Mouse (Mus musculus) heart, adult 11 months (tissue): ENCODE measurements around the gene Gm1604a.
"Not testable (repeated sequence)": the region's sequence is repeated elsewhere in the genome, so short reads cannot be mapped to it uniquely, and the experiment has no call there.

Source experiments
- DNase-seq: peaks from one replicate; pipeline ENCODE4 v3.0.0; 2022

Gm1604a gene

DNA sequence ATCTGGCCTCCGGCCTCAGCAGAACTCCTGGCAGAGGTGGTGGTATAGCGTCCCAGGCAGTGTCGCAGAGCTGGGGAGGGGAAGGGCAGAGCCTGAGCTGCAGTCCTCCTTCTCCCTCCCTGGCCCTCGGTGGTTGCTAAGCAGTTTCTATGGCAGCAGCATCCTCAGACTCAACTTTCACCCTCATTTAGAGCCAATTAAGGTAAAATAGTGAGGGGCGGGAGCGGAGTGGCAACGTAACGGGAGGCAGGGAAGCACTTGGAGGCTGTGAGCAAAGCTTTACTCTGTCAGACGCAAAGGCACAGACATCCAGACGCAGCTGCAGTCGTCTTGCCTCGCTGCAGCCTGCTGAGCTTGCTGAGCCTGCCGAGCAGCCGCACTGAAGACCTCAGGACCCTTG is at the start of gene Gm1604a:
Gene Gm1604a, plus strand, starts transcription at position 312 of the 400 bp plus-strand sequence.
- peak; percentile 52 for DNase-seq

DNA sequence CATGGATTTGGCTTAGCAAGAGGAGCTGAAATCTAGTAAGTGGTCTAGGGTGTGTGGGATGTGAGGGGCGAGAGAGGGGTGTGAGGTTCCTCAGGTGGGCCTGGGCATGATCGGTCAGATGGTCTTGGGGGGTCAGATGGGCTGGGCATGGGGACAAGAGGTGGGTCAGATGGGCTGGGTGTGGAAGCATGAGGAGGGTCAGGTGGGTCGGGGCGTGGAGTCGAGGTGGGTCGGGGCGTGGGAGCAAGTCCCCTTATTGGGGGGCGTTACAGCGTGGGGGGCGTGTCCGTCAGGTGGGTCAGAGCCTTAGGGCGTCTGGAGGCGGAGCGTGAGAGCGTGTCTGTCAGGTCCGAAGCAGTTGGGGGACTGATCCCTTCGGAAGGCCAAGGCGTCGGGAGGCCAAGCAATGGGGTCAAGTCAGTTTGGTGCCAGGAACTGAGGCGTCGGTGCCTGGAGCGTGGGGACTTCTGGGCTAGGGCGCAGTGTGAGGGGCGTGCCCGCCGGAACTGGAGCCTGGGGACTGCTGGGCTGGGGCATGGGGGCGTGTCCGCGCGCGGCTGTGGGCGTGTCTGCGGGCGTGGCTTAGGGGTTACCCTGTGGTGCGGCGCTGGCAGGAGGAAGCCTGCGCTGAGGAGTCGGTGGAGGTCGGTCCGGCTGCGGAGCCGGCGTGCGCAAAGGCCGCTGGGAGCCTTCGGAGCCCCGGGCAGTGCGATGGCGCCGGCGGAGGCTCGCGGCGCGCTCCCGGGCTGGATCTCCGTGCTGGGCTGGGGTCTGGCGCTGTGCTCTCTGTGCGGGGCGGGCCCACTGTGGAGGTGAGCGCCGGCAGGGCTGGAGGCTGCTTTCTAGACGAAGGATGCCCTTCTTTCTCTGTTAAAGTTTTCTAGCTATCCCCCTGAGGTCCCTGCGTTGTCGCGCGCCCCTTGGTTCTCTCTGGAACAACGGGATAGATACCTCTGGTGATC is 46.8 kb upstream of the Gm1604a start, which contains the start of gene Gm49721:
Gene Gm49721, plus strand, starts transcription at position 618 of the 962 bp plus-strand sequence.
- DNase-seq: peak; percentile 99

DNA sequence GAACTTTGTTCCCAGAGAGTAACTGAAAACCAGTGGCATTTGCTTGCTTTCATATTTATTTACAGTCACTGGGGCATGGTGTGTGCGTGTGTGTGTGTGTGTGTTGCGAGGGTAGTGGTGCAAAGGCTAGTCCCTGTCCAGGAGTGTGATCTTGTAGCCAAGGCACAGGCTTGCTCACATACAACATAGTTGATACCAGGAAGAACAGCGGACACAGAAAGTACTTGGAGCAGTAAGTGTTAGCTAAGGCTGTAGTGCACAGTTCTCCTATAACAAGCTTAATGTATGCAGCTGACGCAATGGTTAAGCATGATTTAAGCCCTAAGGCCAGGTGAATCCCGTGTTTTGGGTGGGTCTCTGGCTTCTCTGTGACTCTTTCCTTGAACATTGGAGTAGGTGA is 46.0 kb upstream of the Gm1604a start:
- peak; percentile 86 for DNase-seq

DNA sequence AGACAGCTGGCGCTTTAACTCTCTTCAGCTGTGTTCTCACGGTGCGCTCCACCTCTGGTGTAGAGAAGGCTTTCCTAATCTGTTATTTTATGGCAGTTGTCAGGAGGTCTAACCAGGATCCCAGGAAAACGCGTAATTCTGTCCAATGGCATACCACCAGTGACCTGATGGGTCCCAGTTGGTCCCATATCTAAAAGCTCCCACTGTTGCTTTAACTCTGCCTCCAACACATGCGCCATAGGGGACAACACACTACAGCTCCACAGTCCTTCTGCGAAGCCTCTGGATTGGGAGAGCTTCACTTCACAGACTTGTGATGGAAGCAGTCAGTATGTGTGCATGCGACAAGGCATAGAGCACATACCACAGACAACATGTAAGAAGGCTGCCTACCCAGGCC is 45.2 kb upstream of the Gm1604a start:
- DNase-seq: peak; percentile 89

DNA sequence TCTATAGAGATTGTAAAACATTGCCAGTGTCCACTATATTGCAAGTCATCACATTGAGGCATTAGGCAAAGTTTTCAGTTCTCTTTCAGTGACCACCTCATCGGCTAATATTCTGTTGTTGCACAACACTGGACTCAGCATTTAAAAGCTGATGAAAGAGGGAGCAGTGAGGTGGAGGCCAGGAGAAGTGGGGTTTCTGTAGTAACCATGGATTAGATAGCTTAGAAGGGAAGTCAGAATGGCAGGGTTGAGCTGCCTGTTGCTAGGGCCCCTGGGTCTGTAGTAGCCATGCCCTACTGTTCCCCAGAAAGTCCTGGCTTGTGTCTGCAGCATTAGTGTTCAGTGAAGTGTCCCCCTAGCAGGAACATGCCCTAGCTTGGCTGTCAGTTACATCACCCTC is 39.2 kb upstream of the Gm1604a start:
- not testable (repeated sequence) for DNase-seq

DNA sequence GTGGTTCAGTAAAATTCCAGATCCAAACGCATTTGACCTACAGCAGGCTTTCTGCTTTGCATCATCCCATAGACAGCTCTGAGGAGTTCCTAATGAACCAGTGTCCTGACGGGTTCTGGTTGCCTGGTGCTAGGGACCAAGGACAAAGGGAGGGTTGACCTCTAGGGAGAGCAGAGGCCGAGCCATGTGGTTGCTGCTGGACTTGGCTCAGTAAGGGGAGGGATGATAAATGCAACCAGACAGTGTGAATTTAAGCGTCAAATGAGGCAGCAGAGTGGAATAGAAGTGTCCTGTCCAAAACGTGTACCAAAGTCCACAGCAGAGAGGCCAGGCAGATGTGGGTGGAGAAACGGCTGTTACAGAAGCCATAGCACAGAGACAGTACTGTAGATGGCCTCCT is 29.9 kb upstream of the Gm1604a start:
- not testable (repeated sequence) for DNase-seq

DNA sequence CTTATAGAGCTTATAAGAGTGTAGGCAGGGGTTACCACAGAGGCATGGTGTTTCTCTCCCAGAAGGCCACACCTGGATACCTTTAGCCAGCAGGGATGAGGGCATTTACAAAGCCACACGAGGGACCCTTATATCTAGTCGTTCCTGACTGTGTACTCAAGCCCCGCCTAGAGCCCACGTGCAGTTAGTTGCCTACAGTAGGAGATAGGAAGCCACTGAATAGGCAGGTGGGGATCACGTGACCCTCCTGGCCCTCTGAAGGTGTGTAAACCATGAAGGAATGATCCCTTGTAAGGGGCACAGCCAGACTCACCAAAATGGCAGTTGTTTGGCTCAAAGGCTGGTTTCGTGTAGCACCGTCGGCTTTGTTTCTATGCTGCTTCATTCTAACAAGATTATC is 28.5 kb upstream of the Gm1604a start:
- peak; percentile 62 for DNase-seq

DNA sequence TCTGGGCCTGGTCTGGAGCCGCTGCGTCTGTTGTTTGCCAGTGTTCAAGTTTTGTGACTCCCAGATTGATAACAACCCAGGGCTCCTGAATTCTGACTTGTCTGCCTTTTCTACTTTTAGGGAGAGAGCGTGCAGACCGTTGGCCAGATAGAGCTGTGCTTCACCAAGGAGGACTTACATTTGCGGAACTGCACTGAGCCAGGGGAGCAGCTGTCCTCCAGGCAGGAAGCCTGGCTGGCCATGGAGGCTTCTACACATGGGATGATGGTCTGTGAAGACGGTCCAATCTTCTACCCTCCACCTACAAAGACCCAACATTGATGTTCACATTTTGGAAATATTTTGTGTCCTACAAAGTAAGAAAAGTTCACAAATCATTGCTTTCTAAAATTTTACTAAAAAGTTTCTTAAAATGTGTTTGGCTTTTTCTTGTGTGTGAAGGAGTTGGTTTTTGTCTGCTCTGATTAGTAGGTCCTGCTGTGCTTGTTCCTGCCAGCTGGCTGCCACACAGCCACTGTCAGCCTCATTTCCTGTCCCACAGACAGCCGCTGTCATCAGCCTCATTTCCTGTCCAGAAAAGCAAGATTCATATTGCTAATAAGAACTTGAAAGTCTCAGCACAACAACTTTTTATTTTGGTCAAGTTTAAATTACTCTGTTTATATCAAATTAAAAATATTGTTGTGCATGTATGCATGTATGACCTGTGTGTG is 27.4 kb upstream of the Gm1604a start:
- DNase-seq: not testable (repeated sequence)

DNA sequence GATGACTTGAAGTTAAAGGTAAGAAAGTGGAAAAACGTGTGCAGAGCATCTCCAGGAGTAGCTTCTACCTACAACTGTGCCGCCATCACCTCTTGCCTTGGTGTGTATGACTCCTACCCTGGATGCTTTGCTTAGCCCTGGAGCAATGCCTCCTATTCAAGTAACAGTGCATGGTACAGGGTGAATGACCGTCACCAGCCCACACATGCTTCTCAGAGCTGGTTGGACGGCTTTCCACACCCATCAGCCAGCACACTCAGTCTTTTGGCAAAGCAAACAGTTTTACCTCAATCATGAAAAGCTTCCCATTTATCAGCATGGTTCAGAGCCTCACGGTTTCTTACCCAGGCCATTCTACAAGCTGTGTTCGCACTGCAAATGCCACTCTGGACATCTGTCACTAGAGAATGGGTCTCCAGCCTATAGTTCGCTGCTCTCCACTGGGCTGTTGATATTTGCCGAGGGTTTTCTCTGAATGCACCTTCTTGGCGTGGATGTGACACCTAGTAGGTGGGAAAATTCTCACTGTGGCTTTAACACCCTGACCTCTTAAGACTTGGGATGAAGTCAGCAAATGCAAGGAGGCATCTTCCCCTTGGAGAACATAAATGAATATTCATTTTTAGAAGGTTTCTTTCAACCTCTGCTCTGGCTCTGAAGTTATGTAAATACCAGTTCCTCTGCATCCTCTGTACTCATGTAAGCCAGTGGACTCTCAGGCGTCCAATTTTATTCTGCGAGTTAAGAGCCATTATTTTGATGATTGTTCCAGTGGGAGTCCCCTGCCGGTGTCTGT is 23.4 kb upstream of the Gm1604a start:
- DNase-seq: peak; percentile 62

DNA sequence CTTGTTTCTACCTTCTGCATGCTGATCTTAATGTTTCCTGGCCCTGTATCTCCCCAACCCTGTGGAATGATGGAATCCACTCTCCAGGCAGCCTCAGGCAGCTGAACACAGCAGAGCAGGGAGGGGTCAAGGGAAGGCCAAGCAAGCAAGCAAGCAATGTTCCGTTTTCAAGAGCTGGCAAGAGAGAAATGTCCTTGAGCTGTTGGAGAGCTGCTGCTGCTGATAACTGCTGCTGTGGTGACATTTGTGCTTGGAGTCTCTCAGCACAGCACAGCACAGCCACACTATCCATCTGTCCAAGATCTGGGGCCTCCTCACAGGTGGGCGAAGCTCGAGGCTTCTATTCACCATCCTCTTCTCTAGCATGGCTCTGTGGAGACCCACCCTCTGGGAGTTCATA is 22.0 kb upstream of the Gm1604a start:
- DNase-seq: not testable (repeated sequence)

DNA sequence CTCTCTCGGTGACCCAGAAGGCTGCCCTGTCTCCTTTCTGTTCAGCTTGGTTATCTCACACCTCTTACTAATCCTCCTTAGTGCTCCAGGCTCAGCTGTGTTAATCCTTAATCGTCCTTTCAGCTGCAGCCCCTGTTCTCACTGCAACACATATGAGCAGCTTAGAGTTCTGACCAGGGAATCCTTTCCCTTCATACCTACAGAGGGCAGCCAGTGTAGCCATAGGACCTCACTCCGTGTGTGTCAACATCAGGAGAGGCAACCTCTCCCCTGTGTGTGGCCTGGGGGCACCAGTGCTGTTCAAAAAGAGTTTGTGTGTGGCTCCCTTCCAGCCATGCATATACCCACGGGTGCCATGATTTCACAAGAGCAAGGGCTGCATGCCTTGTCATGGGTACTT is 19.7 kb upstream of the Gm1604a start:
- peak; percentile 61 for DNase-seq

DNA sequence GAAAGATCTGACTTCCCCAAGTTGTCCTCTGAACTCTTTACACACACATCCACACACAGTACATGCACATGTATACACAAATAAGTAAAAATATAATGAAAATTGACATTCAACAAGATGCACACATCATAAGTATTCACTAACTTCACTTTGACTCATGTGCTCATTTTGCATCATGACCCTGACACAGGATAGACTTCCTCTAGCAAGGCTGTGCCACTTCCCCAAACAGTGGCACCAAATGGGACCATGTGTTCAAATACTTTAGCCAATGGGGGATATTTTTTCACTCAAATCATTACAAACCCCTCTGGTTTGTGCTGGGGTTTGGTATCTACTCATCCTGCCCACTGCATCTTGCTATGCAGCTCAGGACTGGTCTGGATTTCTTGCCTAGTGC is 16.5 kb upstream of the Gm1604a start:
- DNase-seq: not testable (repeated sequence)

DNA sequence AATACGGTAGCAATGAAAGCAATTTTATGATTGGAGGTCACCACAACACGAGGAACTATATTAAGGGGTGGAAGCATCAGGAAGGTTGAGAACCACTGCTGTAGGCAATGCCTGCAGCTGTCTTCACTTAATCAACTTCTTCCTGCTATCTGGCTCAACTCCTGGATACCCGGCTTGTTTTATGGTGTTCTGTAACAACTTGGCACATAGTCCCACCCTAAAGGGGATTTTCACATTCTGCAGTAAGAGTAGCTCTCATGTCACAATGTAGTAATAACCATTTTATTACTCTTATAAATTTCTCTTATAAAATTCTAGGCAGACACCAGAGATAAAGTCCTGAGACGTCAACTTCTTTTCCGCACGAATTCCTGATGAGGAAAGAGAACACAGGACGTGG is 15.9 kb upstream of the Gm1604a start:
- not testable (repeated sequence) for DNase-seq

DNA sequence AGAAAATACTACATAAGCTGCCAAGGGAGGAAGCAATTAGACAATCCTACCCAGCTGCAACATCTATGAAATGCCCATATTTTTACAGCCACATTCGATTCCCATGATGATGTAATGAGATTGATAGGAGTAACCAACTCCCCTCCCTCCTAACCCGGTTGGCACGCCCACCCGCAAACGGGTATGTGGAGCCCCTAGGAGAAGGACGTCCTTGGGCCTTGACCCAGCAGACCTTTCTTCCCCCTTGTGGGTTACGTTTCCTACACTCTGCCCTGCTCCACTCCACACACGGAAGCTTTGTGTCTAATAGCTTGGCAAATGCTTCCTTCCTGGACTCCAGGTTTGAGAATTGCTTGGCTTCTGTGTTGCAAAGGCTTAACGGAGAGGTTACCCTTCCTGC is 15.5 kb upstream of the Gm1604a start:
- peak; percentile 34 for DNase-seq

DNA sequence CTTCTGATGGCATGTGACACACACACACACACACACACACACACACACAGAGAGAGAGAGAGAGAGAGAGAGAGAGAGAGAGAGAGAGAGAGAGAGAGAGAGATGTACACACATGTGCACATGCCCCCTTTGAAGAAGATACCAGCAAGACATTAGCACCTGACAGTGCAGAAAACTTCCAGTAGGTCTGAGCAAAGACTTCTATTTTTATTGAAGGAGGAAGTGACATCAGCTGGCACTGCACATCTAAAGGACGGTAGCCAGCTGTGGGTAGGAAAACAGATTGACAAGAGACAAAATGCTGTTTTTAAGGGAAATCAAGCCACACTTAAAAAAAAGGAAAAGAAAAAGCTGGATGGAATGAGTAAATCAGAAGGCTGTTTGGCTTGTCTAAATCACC is 11.2 kb upstream of the Gm1604a start:
- DNase-seq: not testable (repeated sequence)

DNA sequence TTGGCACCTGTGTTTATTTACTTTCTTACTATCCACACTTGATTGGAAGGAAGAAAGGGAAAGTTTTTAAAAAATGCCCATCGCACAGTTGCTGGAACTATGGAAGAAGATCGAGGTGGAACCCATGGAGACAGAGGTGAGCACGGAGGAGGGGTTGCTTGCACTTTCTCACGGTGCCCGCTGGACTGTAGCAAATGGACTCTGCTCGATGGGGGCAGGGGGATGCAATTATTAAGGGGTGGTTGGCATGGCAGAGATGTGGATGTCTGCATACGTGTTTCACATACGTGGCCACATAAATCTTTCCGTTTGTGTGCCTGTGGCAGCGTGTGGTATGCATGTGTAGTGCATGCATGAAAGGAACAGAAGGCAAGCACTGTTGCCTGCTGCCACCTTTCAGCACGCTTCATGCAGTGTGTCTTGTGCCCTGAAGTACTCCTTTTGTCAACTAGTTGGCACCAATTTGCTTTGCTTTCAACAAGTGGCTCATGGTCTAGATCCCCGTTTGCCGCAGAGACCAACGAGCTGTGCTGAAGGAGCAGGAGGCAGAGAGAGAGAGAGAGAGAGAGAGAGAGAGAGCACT is 487 bp downstream of the Gm1604a start:
- not testable (repeated sequence) for DNase-seq

DNA sequence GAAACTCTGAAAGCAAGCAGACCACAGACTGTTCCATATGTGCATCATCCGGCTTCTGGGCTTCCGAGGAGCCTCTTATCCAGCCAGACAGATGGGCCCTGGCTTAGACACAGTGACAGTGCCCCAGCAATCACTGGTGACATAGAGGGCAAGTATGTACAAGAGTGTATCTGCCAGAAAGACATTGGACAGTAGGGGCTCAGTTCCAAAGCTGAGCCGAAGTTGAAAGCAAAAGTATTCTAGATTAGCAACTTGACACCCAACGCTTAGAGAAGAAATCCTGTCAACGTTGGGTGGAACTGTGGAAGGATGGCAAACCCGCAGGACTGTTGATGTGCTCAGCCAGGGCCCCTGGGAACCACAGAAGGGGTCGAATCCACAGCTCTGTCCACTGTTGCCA is 4.8 kb downstream of the Gm1604a start:
- peak; percentile 84 for DNase-seq

DNA sequence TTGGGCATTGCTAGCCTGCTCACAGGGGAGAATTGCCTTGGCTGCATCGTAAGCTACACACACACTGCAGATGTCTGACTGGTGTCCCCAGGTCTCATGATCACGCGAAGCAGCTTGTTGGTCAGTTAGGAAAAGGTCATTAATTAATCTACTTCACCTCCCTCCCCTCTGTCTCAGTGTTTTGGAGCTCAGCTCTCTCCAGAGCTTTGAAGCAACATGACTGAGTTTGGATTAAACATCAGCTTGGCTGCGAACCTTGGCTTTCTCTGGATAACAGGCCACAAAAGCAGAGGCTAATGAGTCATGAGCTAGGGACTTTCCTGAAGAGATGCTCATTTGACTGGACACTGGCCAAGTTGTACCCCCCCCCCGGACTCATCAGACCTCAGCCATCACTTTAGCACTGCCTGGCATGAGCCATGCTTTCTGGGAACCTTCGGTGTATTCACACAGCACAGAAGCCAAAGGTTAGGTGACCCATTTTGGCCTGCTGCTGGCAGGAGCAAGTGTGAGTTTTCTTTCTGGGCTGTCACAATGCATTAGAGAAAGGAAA is 5.3 kb downstream of the Gm1604a start:
- peak; percentile 60 for DNase-seq

DNA sequence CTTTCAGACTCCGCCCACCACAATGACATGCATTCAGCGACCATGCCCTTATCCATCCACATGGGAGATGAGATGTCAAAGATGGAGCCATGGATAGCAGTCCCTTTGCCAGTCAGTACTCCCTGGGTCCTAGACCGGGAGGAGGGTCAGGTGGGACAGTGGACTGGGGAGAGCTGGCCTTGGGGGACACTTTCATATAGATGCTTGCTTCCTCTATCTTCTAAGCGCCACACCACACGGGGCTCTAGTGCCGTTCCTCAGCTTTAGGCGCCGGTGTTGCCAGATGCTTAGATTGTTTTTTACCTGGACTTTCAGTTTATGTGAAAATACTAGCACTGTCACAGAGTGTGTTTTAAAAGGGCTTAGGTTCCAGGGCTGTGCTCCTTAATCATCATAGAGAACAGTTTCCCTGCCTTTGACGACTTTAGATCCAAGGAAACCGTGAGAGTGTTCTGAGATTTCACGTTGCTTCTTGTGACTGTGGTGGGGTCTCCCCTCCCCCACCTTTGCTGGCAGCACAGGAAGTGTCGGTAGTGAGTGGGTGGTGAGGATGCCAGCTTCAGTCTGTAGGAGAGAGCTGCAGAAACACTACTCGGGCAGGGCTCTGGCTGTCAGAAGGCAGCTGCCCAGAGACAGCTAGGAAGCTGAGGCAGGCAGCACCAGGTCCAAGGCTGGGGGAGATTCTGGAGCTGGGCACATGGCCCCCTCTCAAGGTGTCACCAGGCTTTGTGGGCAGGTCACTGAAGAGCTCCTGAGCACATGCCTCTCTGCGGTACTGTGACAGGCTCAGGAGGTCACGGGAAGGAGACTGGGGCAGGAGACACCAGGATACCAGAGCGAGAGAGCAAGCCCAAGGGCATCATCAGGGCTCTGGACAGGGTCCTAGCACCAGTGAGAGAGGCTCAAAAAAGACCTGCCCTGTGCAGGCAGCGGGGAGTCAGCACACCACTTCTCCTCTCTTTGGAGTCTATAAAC is 8.1 kb downstream of the Gm1604a start:
- DNase-seq: peak; percentile 34

DNA sequence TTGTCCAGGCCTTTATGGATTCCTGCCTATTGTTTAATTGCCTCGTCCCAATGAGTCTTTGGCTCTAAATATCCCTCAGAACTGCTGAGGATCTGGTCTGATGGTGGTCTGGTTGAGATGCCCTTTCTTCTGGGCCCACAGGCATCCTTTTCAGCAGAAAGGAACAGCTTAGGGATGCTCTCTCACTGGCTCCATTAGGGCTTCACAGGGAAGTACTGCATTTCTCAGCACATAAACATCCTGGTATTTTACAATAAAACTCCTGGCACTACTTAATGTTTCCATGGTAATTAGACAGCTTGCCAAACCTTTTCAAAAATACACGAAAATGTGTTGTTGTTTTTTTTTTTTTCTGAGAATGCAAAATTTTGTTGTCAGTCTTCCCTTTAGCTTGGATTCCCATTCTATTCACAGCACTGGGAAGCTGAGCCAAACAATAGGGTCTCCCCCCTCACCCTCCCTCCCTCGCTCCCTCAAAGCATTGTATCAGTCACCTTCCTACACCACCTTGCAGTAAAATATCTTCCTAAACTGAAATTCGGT is 43.7 kb downstream of the Gm1604a start:
- DNase-seq: not testable (repeated sequence)
